Mouse (Mus musculus) right cerebral cortex, adult 18-20 months (tissue): ENCODE results near the gene Serpind1.

Experiments
- DNase-seq: peaks from one replicate; pipeline ENCODE4 v3.0.0; 2022; ENCODE audit warnings: mixed read lengths

Serpind1 gene

DNA sequence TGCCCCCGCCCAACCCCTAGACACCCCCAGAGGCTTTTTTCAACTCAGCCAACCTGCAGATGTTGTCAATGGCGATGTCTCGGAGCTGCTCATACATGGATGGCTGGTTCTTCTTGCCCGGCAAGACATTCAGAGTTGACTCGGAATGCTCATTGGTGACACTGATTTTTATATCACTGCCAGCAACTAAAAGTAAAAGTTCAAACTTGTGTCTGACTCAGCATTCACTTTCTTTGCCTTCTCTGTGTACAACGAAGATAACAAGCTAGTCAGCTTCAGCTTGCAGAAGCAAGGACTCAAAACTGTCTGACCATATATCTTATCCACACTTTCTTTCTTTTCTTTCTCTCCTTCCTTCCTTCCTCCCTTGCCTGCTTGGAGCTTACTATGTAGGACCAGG lies 24.9 kb downstream of the Serpind1 start:
- DNase-seq, result no peak

DNA sequence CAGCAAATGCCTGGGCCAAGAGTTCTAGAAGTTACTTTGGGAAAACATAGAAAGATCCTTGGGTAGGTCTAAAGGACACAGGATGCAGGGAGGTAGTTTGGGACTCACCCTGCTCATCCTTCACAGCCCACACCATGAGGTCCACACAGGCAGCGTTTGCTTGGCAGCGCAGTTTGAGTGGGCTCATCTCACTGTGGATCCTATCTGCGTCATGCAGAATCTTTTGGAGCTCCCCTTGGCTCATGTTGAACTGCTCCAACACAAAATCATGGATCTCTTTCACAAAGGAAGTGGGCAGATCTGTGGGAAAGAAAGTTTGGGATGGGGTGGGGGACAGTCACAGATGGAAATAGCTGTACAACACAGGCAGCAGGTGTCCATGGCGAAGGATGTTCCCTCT lies 27.6 kb downstream of the Serpind1 start:
- DNase-seq, result peak; percentile 33

DNA sequence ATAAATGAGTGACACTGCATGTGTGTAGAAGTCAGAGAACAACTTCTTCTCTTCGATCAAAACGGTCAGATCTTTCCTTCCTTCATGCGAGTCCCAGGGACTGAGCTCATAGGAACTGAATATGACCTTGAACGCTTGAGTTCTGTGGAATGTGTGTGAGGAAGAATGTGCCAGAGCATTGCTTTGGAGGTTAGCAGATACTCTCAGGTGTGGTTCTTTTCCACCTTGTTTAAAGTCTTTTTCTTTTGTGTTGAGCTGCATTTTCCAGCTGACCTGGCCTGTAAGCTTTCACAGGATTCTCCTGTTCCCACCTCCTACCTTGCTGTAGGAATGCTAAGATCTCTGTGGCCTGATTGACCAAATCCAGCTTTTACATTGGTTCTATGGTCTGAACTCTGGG lies 51.1 kb downstream of the Serpind1 start:
- DNase-seq, result no peak

DNA sequence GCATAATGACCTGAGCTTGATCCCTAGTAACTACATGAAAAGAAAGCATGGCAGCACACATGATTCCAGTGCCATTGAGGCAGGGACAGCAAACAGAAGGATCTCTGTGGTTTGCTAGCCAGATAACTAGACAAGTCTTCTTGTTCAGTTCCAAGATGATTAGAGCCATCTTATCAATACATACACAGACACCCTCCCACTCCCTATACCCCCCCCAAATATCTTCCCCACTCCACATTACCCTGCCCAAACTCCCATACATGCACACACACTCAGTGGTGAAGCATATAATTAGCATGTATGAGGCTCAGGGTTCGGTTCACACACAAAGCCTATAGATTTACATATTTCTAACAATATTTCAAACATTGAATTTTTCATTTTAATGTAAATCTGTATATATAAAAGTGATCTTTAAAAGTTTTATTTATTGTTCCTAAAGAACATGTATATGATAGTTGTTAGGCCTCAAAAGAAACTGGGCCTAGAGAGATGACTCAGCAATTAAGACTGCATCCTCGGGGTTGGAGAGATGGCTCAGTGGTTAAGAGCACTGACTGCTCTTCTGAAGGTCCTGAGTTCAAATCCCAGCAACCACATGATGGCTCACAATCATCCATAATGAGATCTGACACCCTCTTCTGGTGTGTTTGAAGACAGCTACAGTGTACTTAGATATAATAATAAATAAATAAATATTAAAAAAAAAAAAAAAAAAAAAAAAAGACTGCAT lies 52.6 kb downstream of the Serpind1 start:
- no peak for DNase-seq

DNA sequence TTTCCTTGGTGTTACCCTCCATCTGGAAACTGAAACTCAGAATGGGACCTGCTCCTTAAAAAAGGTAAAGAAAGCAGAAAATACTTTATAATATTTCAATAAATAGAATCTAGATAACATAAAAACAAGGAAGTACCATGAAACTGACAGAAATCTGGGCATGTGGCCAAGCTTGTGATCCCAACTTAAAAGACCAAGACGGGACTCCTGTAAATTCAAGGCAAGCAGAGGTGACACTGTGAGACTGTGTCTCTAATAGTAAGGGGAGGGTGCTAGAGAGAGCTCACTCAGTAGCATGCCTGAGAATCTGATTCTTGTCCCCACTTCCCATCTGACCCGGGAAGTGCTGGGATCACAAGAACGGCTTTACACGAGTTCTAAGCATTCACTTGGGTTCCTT lies 61.6 kb downstream of the Serpind1 start:
- DNase-seq, result no peak
